Mouse (Mus musculus) cerebellum, postnatal 14 days (tissue): Measurements from ENCODE around the gene Ccnd3.
"Not testable (repeated sequence)": the region's sequence is repeated elsewhere in the genome, so short reads cannot be mapped to it uniquely, and the experiment has no call there.

Experiments
- DNase-seq, 2 experiments: peaks; one replicate each; pipeline ENCODE4 v3.0.0; 2021; ENCODE audit warnings: mixed read lengths in 2 of 2

Gene Ccnd3

DNA sequence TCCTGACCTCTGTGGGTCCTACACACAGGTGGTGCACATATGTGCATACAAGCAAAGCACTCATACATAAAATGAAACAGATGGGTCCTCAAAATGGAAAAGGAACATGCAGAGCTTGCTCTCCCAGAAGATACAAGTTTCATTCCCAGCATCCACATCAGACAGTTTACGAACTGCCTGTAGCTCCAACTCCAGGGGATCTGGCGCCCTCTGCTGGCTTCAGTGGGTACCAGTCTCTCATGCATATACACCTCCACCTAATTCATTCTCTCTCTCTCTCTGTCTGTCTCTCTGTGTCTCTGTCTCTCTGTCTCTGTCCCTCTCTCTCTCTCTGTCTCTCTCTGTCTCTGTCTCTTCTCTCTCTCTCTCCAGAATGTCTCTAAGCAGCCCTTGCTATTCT, 22.4 kb upstream of the Ccnd3 start:
- DNase-seq: peak; percentile 69 to 87

GRCm38 (mm10) chr17:47484241-47484921, 20.5 kb upstream of the Ccnd3 start:
- no peak for DNase-seq

- DNase-seq: no peak
These were observed 19.9 kb upstream of the Ccnd3 start for GRCm38 (mm10) chr17:47484993-47485392.

DNA sequence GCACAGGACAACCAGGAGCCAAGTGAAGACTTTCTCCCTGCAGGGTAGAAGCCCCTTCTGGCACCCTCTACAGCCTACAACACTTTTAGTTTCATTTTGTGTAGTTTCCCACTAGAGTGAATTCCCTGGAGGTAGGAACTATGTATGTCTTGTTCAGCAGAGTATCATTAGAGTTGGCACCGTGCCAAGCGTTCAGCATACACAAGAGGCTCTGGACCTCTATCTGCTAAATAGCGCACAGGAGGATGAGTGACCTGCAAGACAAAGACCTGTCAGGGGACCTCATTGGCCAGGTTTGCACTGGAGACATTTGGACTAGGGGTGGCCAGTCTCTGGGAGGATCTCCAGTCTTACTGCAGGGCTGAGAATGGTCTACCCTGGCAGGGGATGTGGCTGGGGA, 19.1 kb upstream of the Ccnd3 start:
- peak; percentile 23 to 37 for DNase-seq

- DNase-seq: peak in 1 of 2 experiments; percentile 33
These were observed 14.1 kb upstream of the Ccnd3 start for GRCm38 (mm10) chr17:47490791-47491190.

DNA sequence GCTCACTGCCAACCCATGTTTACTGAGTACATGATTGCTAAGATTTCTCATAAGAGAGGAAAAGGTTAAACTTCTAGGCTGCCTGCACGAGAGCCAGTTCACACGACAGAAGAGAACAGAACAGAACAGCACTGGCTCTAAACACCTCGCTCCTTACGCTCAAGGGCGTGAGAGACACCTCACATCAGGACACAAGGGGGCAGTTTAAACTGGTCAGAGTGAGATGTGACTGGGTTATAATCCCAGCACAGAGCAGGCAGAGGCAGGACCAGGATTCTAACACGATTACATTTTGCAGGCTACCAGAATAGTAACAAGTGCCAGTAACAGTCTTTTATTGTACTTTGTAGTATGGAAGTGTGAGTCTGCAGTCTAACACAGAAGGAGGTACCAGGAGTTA, 12.1 kb upstream of the Ccnd3 start:
- DNase-seq: no peak

- DNase-seq: no peak
These were observed 11.2 kb upstream of the Ccnd3 start for GRCm38 (mm10) chr17:47493653-47494052.

GRCm38 (mm10) chr17:47494132-47494531, 10.7 kb upstream of the Ccnd3 start:
- no peak for DNase-seq

GRCm38 (mm10) chr17:47501531-47501930, 3.3 kb upstream of the Ccnd3 start:
- no peak for DNase-seq

GRCm38 (mm10) chr17:47501946-47502706, 2.7 kb upstream of the Ccnd3 start, which contains the start of gene Taf8:
TSS of gene Taf8 (minus strand) at chr17:47502292.
- peak; percentile 94 for DNase-seq

- DNase-seq: not testable (repeated sequence)
These were observed 2.2 kb upstream of the Ccnd3 start for GRCm38 (mm10) chr17:47502707-47503045.

DNA sequence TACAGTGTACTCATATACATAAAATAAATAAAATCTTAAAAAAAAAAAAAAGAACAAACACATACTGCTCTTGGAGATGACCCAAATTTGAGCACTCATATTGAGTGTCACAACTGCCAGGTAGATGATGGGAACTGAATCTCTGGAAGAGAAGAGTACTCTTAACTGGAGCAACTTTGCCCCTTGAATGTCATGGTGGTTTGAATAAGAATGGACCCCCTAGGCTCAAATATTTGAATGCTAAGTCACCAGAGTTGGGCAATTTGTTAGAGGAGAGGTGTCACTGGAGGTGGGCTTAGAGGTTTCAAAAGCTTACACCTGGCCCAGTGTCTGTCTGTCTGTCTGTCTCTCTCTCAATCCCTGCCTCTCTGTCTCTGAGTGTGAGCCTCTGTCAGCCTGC, 1.2 kb upstream of the Ccnd3 start:
- no peak for DNase-seq

- DNase-seq: no peak
These were observed 623 bp upstream of the Ccnd3 start for GRCm38 (mm10) chr17:47504228-47504627.

GRCm38 (mm10) chr17:47505566-47505965, 715 bp downstream of the Ccnd3 start:
- DNase-seq: no peak

GRCm38 (mm10) chr17:47506042-47506441, 1.2 kb downstream of the Ccnd3 start:
- DNase-seq: no peak

GRCm38 (mm10) chr17:47506697-47507096, 1.8 kb downstream of the Ccnd3 start:
- no peak for DNase-seq

GRCm38 (mm10) chr17:47507523-47507922, 2.7 kb downstream of the Ccnd3 start:
- no peak for DNase-seq

GRCm38 (mm10) chr17:47508012-47508608, 3.3 kb downstream of the Ccnd3 start:
- peak; percentile 35 to 37 for DNase-seq

DNA sequence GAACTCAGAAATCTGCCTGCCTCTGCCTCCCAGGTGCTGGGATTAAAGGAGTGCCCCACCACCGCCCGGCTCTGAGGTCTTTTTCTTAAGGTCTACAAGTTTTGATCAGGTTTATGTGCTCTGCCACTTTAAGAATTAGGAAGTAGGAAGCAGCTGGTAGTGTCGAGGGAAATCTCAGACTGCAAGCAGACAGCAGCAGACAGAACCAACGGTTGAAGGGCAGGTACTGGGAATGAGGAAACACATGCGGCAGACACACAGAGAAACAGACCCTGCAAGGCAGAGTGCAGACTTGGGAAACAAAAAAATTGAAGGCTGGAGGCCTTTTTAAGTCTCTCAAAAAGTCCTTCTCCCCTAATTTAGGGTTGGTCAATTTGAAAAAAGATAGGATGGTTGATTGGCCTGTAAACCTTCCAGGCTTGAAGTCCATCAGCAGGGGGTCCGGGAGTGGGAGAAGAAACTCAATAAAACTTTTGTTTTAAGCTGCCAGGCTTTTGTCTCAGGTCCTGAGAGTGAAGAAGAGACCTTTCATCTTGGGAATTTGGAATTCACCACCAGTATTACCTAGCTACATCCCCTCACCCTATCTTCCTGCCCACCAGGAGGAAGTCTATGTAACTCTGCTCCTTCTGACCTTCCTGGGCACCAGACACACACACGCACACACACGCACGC, 4.3 kb downstream of the Ccnd3 start:
- no peak for DNase-seq

- DNase-seq: peak; percentile 85 to 93
These were observed 6.5 kb downstream of the Ccnd3 start for GRCm38 (mm10) chr17:47511111-47512020.

GRCm38 (mm10) chr17:47512956-47513775, 8.3 kb downstream of the Ccnd3 start:
- DNase-seq: no peak
